ENCODE assay signal across 10 mouse cellular contexts in the genomic region with DNA sequence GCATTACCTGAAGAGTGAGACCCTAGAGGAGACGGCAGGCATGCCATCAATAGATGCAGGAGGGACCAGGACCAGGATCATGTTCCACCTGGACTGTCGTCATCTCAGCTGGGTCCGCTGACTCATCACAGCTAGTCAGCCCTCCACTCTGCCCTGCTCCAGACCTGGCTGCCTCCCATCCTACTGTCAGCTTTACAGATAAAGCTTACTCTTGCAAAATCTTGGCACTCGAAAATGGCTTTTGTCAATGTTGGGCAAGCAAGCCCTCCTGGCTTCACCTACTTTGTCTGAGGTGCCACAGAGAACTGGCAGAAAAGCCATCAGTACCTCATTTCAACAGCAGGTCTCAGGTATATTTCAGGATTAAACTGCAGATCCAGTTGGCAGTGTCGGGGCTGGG. TPM values are rescaled to one million over a fixed set of nuclear protein-coding genes. Genes with fewer than 3 reads are reported as not detected.
DNase-seq lines count a peak whose midpoint lies in the region; ATAC-seq and TF ChIP-seq lines count a peak whose summit lies in the region.
"Had no signal": no experiment of that assay in that cellular context is flagged by ENCODE, and none has a peak within 500 bp of the region (broad histone marks: within the 10 kb centered on the region; RNA-seq: fewer than 3 reads in every experiment).

No protein-coding gene starts in this region.

- ATAC-seq in heart, embryonic 12.5 days (ENCODE audit: insufficient number of reproducible peaks, low FRiP score): no peak

- no peak for TF ChIP-seq CTCF in kidney, adult 2 months (conservative IDR thresholded peaks at IDR 0.05; ENCODE audit: insufficient read depth, insufficient read length, low read depth, low read length)

- peaks cover 20% of the 10 kb centered on the region for H3K36me3 ChIP-seq in heart, embryonic 12.5 days
- H3K36me3 ChIP-seq in kidney, adult 2 months (ENCODE audit: control insufficient read depth, insufficient read depth, low read length): no peaks in the 10 kb centered on the region

- no peak overlapping the region for H3K4me3 ChIP-seq in heart, embryonic 12.5 days
- no peak overlapping the region for H3K4me3 ChIP-seq in kidney, adult 2 months (ENCODE audit: insufficient read depth, low read depth, low read length)
- H3K4me3 ChIP-seq: erythroblast, embryonic 14.5 days had no signal

- peak; percentile 46 to 54 for DNase-seq in heart, adult 9 months (ENCODE audit: low spot score in 2 of 2)
- DNase-seq in NIH3T3 (ENCODE audit: low read depth): peak; percentile 62
- peak; percentile 93 for DNase-seq in brain, adult 2 months (ENCODE audit: low read depth, low spot score)
- DNase-seq in fat pad, adult 2 months (ENCODE audit: extremely low read depth, low read depth, low spot score): peak; percentile 99
- DNase-seq in kidney, postnatal 10 days: no peak
- DNase-seq in kidney, adult 2 months: no peak
- DNase-seq: gastrocnemius, postnatal 14 days; kidney, adult 9 months had no signal

- TF ChIP-seq POLR2A in kidney, adult 2 months (IDR thresholded peaks at IDR 0.05; ENCODE audit: low read depth, low read length): no peak

- 78% methylated on average over 5 of the region's 5 CpGs for WGBS in heart, embryonic 12.5 days
- 78% methylated on average over 5 of the region's 5 CpGs for WGBS in kidney, adult 2 months

- no peaks in the 10 kb centered on the region for H3K9me3 ChIP-seq in heart, embryonic 12.5 days (replicated peaks)

- no peaks in the 10 kb centered on the region for H3K4me1 ChIP-seq in heart, embryonic 12.5 days (replicated peaks)
- peaks cover 5% of the 10 kb centered on the region; the same call in 1 of the 2 replicates for H3K4me1 ChIP-seq in kidney, adult 2 months (ENCODE audit: control insufficient read depth, insufficient read depth, low read length)

- no peak overlapping the region for H3K9ac ChIP-seq in heart, embryonic 12.5 days

- no peak overlapping the region for H3K4me2 ChIP-seq in heart, embryonic 12.5 days

- H3K27me3 ChIP-seq in heart, embryonic 12.5 days (replicated peaks): no peaks in the 10 kb centered on the region
- no peaks in the 10 kb centered on the region for H3K27me3 ChIP-seq in kidney, adult 2 months (replicated peaks; ENCODE audit: control insufficient read depth, insufficient read depth, low read length)

- no peak overlapping the region for H3K27ac ChIP-seq in heart, embryonic 12.5 days (ENCODE audit: poor library complexity, severe bottlenecking)
- no peak overlapping the region for H3K27ac ChIP-seq in kidney, adult 2 months (ENCODE audit: insufficient read depth, low read depth, low read length)

RNA-seq across cellular contexts. Expression of gene Tor3a, which starts 15.5 kb away (rescaled TPM):
- polyA plus RNA-seq in heart, embryonic 12.5 days (2016; fragmentation: Nextera tagmentation; extraction: Ambion mirVana): 4.5 and 5.4 TPM in 2 replicates
- 12.7 and 19.1 TPM in 2 replicates for polyA plus RNA-seq in kidney, adult 2 months (2012; rRNA removed)
- polyA plus RNA-seq: erythroblast, embryonic 14.5 days had no signal

Comparison
In these comparisons a context has a peak if more than half of its experiments do, and no peak if none do; other contexts are left out.
1. DNase-seq: peak in heart, adult 9 months (2 of 2), NIH3T3 (single experiment), brain, adult 2 months (single experiment) and fat pad, adult 2 months (single experiment); none in kidney, postnatal 10 days (single experiment) and kidney, adult 2 months (single experiment).